Mouse (Mus musculus): ENCODE data around the gene Olfr325. TPM values are rescaled to one million over a fixed set of nuclear protein-coding genes. Genes with fewer than 3 reads are reported as not detected.

Olfr325 gene
- total RNA-seq, 1 experiment = not detected

Other genes with a start within 250 kb of the Olfr325 start
- 9.5 and 11.7 TPM in 2 replicates for gene Zfp672, start 247.4 kb upstream of the Olfr325 start, total RNA-seq (2012; rRNA removed)
- 26.9 and 28.9 TPM in 2 replicates for gene Sh3bp5l, start 247.0 kb upstream of the Olfr325 start, total RNA-seq (2012; rRNA removed)
- not detected in 2 replicates for gene Lypd8, start 198.7 kb upstream of the Olfr325 start, total RNA-seq (2012; rRNA removed)
- not detected in 2 replicates for gene 1810065E05Rik, start 156.6 kb upstream of the Olfr325 start, total RNA-seq (2012; rRNA removed)
- gene Gm12253, start 145.2 kb upstream of the Olfr325 start, total RNA-seq (2012; rRNA removed) = not detected in 2 replicates
- not detected in 2 replicates for gene Lypd9, start 124.8 kb upstream of the Olfr325 start, total RNA-seq (2012; rRNA removed)
- gene Olfr30, start 115.5 kb upstream of the Olfr325 start, total RNA-seq (2012; rRNA removed) = not detected in 2 replicates
- not detected in 2 replicates for gene Olfr332, start 85.2 kb upstream of the Olfr325 start, total RNA-seq (2012; rRNA removed)
- gene Olfr331, start 75.2 kb upstream of the Olfr325 start, total RNA-seq (2012; rRNA removed) = not detected in 2 replicates
- not detected in 2 replicates for gene Olfr330, start 42.9 kb upstream of the Olfr325 start, total RNA-seq (2012; rRNA removed)
- gene Olfr329-ps, start 31.3 kb upstream of the Olfr325 start, total RNA-seq (2012; rRNA removed) = 0.26 and 0.27 TPM in 2 replicates
- 0.18 and 0.37 TPM in 2 replicates for gene Olfr328, start 22.1 kb upstream of the Olfr325 start, total RNA-seq (2012; rRNA removed)
- not detected in 2 replicates for gene Olfr224, start 7.2 kb upstream of the Olfr325 start, total RNA-seq (2012; rRNA removed)
- gene Olfr324, start 17.4 kb downstream of the Olfr325 start, total RNA-seq (2012; rRNA removed) = not detected in 2 replicates
- not detected in 2 replicates for gene 2210407C18Rik, start 38.3 kb downstream of the Olfr325 start, total RNA-seq (2012; rRNA removed)
- not detected in 2 replicates for gene Olfr323, start 52.8 kb downstream of the Olfr325 start, total RNA-seq (2012; rRNA removed)
- gene Trim58, start 62.7 kb downstream of the Olfr325 start, total RNA-seq (2012; rRNA removed) = not detected in 2 replicates
- not detected in 2 replicates for gene Olfr322, start 81.1 kb downstream of the Olfr325 start, total RNA-seq (2012; rRNA removed)
- not detected in 2 replicates for gene Olfr320, start 103.4 kb downstream of the Olfr325 start, total RNA-seq (2012; rRNA removed)
- gene Olfr319, start 121.4 kb downstream of the Olfr325 start, total RNA-seq (2012; rRNA removed) = not detected in 2 replicates
- gene Olfr318, start 146.3 kb downstream of the Olfr325 start, total RNA-seq (2012; rRNA removed) = not detected in 2 replicates
- not detected in 2 replicates for gene Olfr317, start 161.5 kb downstream of the Olfr325 start, total RNA-seq (2012; rRNA removed)
- not detected in 2 replicates for gene Olfr316, start 175.0 kb downstream of the Olfr325 start, total RNA-seq (2012; rRNA removed)
- not detected in 2 replicates for gene Olfr315, start 195.5 kb downstream of the Olfr325 start, total RNA-seq (2012; rRNA removed)
- gene Olfr314, start 205.2 kb downstream of the Olfr325 start, total RNA-seq (2012; rRNA removed) = not detected in 2 replicates
- 2.3 and 2.7 TPM in 2 replicates for gene Fam183b, start 224.2 kb downstream of the Olfr325 start, total RNA-seq (2012; rRNA removed)
- gene Olfr313, start 237.3 kb downstream of the Olfr325 start, total RNA-seq (2012; rRNA removed) = not detected in 2 replicates

All from ES-E14 (cell line).